Mouse (Mus musculus): ENCODE data around the gene Glmp. TPM values are rescaled to one million over a fixed set of nuclear protein-coding genes. Genes with fewer than 3 reads are reported as not detected.
"Not testable (repeated sequence)": the region's sequence is repeated elsewhere in the genome, so short reads cannot be mapped to it uniquely, and the experiment has no call there.

Glmp gene
- 228 and 231 TPM in 2 replicates for polyA plus RNA-seq (2015; fragmentation: Nextera tagmentation; extraction: Ambion mirVana)

DNA sequence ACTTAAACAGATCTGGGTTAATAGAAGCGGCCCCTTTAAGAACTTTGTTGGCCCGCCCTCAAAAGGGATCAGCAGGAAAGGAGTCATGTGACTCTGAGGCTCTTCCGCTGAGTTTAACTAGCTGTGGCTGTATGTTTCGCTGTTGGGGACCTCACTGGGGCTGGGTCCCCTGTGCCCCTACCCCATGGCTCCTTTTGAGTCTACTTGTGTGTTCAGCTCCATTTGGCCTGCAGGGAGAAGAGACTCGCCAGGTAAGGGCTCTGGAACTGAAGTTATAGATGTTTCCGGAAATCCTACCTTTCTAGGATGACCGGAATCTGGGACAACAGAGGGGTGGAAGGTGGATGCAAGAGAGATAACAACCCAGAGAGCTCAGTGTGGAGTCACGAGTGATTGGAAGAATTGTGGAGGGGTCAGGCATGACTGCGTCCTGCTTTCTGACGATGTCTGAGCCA lies at the start of gene Glmp:
Glmp (plus strand) TSS at position 73 of the 455 bp plus-strand sequence.
- whole genome bisulfite sequencing, result 0% methylated on average over 10 of the region's 10 CpGs
- H3K27me3 ChIP-seq (ENCODE audit: control insufficient read depth, insufficient read depth, low read depth, low read length), result no peaks in the 10 kb centered on the region

DNA sequence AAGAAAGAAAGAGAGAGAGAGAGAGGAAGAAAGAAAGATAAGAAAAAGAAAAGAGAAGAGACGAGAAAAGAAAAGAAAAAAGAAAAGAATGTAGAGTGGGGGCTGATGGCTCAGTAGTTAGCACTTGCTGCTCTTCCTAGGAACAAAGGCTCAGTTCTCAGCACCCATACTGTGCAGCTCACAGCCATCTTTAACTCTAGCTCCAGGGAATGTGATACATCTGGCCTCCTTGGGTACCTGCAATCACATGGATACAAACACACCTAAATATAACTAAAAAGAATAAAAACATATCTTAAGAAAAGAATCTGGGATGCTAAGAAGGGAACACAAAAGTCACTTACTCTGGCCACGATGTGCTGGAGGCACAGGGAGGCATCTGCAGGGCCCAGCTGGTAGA lies 48.7 kb upstream of the Glmp start:
- H3K4me1 ChIP-seq (replicated peaks; ENCODE audit: control insufficient read depth, insufficient read depth, low read length), result no peaks in the 10 kb centered on the region
- no peak overlapping the region for H3K4me2 ChIP-seq (ENCODE audit: low read depth, low read length)

More for the DNA sequence above, at the start of gene Glmp:
- Histone ChIP-seq H3K27ac (ENCODE audit: low read length) (peak within 1 kb of the TSS; percentile 48; the same call in 1 of the 2 replicates), H3K36me3 (ENCODE audit: control insufficient read depth, insufficient read depth, low read length) (peaks cover 36% of the 10 kb centered on the region), H3K4me1 (replicated peaks; ENCODE audit: control insufficient read depth, insufficient read depth, low read length) (peaks cover 10% of the 10 kb centered on the region), H3K4me3 (ENCODE audit: low read length) (peak within 1 kb of the TSS; percentile 91), H3K9ac (ENCODE audit: low read length) (peak within 1 kb of the TSS; percentile 89), H3K9me3 (ENCODE audit: control insufficient read depth, low read length) (no peaks in the 10 kb centered on the region), H3K4me2 (ENCODE audit: low read depth, low read length) (peak within 1 kb of the TSS; percentile 93)
- ATAC-seq (ENCODE audit: low read depth), result peak; percentile 79

DNA sequence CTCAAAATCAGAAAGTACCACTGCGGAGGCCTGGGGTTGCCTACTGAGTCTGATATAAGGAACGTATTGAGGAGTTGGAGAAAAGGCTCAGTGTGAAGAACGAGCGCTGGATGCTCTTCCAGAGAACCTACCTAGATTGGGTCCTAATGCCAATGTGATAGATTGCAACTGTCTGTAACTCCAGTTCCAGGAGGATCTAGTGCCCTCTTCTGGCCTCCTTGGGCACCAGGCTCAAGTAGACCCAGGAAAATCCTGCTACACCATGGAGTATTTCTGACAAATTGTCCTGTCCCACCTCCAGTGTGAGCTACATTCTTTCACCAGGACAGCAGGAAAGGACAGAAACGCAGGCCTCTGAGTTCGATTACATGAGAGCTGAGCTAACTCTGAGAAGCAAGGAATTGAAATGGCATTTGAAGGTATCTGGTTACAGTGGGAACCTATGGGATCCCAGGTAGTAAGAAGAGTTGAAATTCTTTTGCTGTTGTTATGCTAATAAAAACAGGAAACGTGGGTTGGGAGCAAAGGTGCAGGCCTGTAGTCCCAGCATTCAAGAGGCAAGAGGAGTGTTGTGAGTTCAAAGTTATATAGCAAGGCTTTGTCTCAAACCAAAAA lies 48.2 kb upstream of the Glmp start:
- Histone ChIP-seq H3K27me3 (ENCODE audit: control insufficient read depth, insufficient read depth, low read depth, low read length) (no peaks in the 10 kb centered on the region), H3K9ac (ENCODE audit: low read length) (no peak overlapping the region), H3K27ac (ENCODE audit: low read length) (no peak overlapping the region), H3K4me3 (ENCODE audit: low read length) (no peak overlapping the region), H3K9me3 (ENCODE audit: control insufficient read depth, low read length) (no peaks in the 10 kb centered on the region), H3K4me1 (replicated peaks; ENCODE audit: control insufficient read depth, insufficient read depth, low read length) (no peaks in the 10 kb centered on the region), H3K4me2 (ENCODE audit: low read depth, low read length) (no peak overlapping the region), H3K36me3 (ENCODE audit: control insufficient read depth, insufficient read depth, low read length) (no peaks in the 10 kb centered on the region)
- WGBS, result 31% methylated on average over 7 of the region's 7 CpGs
- no peak for ATAC-seq (ENCODE audit: low read depth)

More for the DNA sequence above, 48.7 kb upstream of the Glmp start:
- Histone ChIP-seq H3K27ac (ENCODE audit: low read length) (no peak overlapping the region), H3K9ac (ENCODE audit: low read length) (no peak overlapping the region), H3K9me3 (ENCODE audit: control insufficient read depth, low read length) (no peaks in the 10 kb centered on the region), H3K4me3 (ENCODE audit: low read length) (no peak overlapping the region), H3K27me3 (ENCODE audit: control insufficient read depth, insufficient read depth, low read depth, low read length) (no peaks in the 10 kb centered on the region), H3K36me3 (ENCODE audit: control insufficient read depth, insufficient read depth, low read length) (no peaks in the 10 kb centered on the region)
- no peak for ATAC-seq (ENCODE audit: low read depth)
- WGBS, result 77% methylated on average over 2 of the region's 2 CpGs

- H3K4me3 ChIP-seq (ENCODE audit: low read length), result no peak overlapping the region
- no peak overlapping the region for H3K4me2 ChIP-seq (ENCODE audit: low read depth, low read length)
- WGBS, result 80% methylated on average over 2 of the region's 2 CpGs
- ATAC-seq (ENCODE audit: low read depth), result no peak
- no peak overlapping the region for H3K9ac ChIP-seq (ENCODE audit: low read length)
- no peak overlapping the region for H3K27ac ChIP-seq (ENCODE audit: low read length)
- H3K9me3 ChIP-seq (ENCODE audit: control insufficient read depth, low read length), result no peaks in the 10 kb centered on the region
- H3K36me3 ChIP-seq (ENCODE audit: control insufficient read depth, insufficient read depth, low read length), result no peaks in the 10 kb centered on the region
- no peaks in the 10 kb centered on the region for H3K4me1 ChIP-seq (replicated peaks; ENCODE audit: control insufficient read depth, insufficient read depth, low read length)
- no peaks in the 10 kb centered on the region for H3K27me3 ChIP-seq (ENCODE audit: control insufficient read depth, insufficient read depth, low read depth, low read length)
Measured at GRCm38 (mm10) chr3:88280035-88280434, 44.8 kb upstream of the Glmp start.

GRCm38 (mm10) chr3:88281141-88281916 lies 43.5 kb upstream of the Glmp start:
- WGBS, result 61% methylated on average over 11 of the region's 11 CpGs
- H3K4me1 ChIP-seq (replicated peaks; ENCODE audit: control insufficient read depth, insufficient read depth, low read length); H3K27ac ChIP-seq (ENCODE audit: low read length); ATAC-seq (ENCODE audit: low read depth); H3K9me3 ChIP-seq (ENCODE audit: control insufficient read depth, low read length); H3K27me3 ChIP-seq (ENCODE audit: control insufficient read depth, insufficient read depth, low read depth, low read length); H3K4me3 ChIP-seq (ENCODE audit: low read length); H3K9ac ChIP-seq (ENCODE audit: low read length); H3K36me3 ChIP-seq (ENCODE audit: control insufficient read depth, insufficient read depth, low read length); H3K4me2 ChIP-seq (ENCODE audit: low read depth, low read length): not testable (repeated sequence)

- not testable (repeated sequence) for H3K9ac ChIP-seq (ENCODE audit: low read length); H3K4me2 ChIP-seq (ENCODE audit: low read depth, low read length); H3K4me3 ChIP-seq (ENCODE audit: low read length); H3K27ac ChIP-seq (ENCODE audit: low read length); ATAC-seq (ENCODE audit: low read depth); H3K9me3 ChIP-seq (ENCODE audit: control insufficient read depth, low read length); H3K4me1 ChIP-seq (replicated peaks; ENCODE audit: control insufficient read depth, insufficient read depth, low read length); H3K36me3 ChIP-seq (ENCODE audit: control insufficient read depth, insufficient read depth, low read length); H3K27me3 ChIP-seq (ENCODE audit: control insufficient read depth, insufficient read depth, low read depth, low read length)
- 91% methylated on average over 14 of the region's 14 CpGs for WGBS
Measured at GRCm38 (mm10) chr3:88284815-88285564, 39.8 kb upstream of the Glmp start.

- WGBS, result no CpG with 5 or more reads among the region's 2 CpGs
- H3K27me3 ChIP-seq (ENCODE audit: control insufficient read depth, insufficient read depth, low read depth, low read length); H3K4me1 ChIP-seq (replicated peaks; ENCODE audit: control insufficient read depth, insufficient read depth, low read length); H3K4me3 ChIP-seq (ENCODE audit: low read length); ATAC-seq (ENCODE audit: low read depth); H3K36me3 ChIP-seq (ENCODE audit: control insufficient read depth, insufficient read depth, low read length); H3K9ac ChIP-seq (ENCODE audit: low read length); H3K4me2 ChIP-seq (ENCODE audit: low read depth, low read length); H3K9me3 ChIP-seq (ENCODE audit: control insufficient read depth, low read length); H3K27ac ChIP-seq (ENCODE audit: low read length): not testable (repeated sequence)
Measured at GRCm38 (mm10) chr3:88285565-88285895, 39.3 kb upstream of the Glmp start.

- H3K4me2 ChIP-seq (ENCODE audit: low read depth, low read length), result no peak within 1 kb of the TSS
- H3K4me3 ChIP-seq (ENCODE audit: low read length), result no peak within 1 kb of the TSS
- H3K9ac ChIP-seq (ENCODE audit: low read length), result no peak within 1 kb of the TSS
- peaks cover 2% of the 10 kb centered on the region; the same call in 1 of the 2 replicates for H3K36me3 ChIP-seq (ENCODE audit: control insufficient read depth, insufficient read depth, low read length)
- H3K27ac ChIP-seq (ENCODE audit: low read length), result peak within 1 kb of the TSS; percentile 74
- no peaks in the 10 kb centered on the region for H3K9me3 ChIP-seq (ENCODE audit: control insufficient read depth, low read length)
- no peak for ATAC-seq (ENCODE audit: low read depth)
- H3K27me3 ChIP-seq (ENCODE audit: control insufficient read depth, insufficient read depth, low read depth, low read length), result no peaks in the 10 kb centered on the region
- no peaks in the 10 kb centered on the region for H3K4me1 ChIP-seq (replicated peaks; ENCODE audit: control insufficient read depth, insufficient read depth, low read length)
- WGBS, result 95% methylated on average over 4 of the region's 4 CpGs
Measured at GRCm38 (mm10) chr3:88287110-88287509, 37.7 kb upstream of the Glmp start, which contains the start of gene Gm38392. TSS of gene Gm38392 (minus strand) at chr3:88287210.

DNA sequence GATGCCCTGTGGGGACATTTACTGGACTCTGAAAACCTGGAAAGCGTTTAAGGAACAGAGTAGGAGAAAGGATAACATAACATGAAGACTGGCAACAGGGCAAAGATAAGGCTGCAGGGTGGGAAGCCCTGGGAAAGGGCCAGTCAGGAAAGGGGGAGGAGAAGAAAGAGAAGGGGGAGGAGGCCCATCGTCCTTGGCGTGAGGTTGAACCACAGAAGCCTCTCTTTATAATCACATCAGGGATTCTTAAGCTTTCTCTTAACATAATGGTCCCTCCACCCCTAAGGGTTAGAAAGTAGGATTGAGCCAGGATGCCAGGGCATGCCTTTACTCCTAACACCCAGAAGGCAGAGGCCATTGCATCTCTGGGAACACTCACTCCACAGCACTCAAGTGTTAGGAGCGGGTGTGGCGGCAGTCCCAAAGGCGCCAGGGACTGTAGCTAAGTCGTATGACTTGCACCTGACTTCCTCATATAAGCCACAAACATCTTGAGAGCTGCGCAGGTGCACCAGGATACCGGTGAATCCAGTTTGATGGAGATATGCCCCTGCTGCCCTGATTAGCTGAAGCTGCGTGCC lies 36.6 kb upstream of the Glmp start:
- not testable (repeated sequence) for H3K36me3 ChIP-seq (ENCODE audit: control insufficient read depth, insufficient read depth, low read length); H3K4me3 ChIP-seq (ENCODE audit: low read length); H3K4me1 ChIP-seq (replicated peaks; ENCODE audit: control insufficient read depth, insufficient read depth, low read length); H3K9me3 ChIP-seq (ENCODE audit: control insufficient read depth, low read length); H3K4me2 ChIP-seq (ENCODE audit: low read depth, low read length); H3K27me3 ChIP-seq (ENCODE audit: control insufficient read depth, insufficient read depth, low read depth, low read length); H3K9ac ChIP-seq (ENCODE audit: low read length)
- WGBS, result 57% methylated on average over 8 of the region's 10 CpGs
- peak; percentile 72 for ATAC-seq (ENCODE audit: low read depth)
- H3K27ac ChIP-seq (ENCODE audit: low read length), result peak overlapping the region; percentile 74
